Mouse (Mus musculus) CD4-positive, CD25-positive, alpha-beta regulatory T cell, adult 2 months (primary cell): ENCODE measurements around the gene Mmp19.

Experiments used
- DNase-seq: peaks from one replicate; pipeline ENCODE4 v3.0.0-alpha.2; 2012; ENCODE audit warnings: low read depth, low spot score

Mmp19 gene

DNA sequence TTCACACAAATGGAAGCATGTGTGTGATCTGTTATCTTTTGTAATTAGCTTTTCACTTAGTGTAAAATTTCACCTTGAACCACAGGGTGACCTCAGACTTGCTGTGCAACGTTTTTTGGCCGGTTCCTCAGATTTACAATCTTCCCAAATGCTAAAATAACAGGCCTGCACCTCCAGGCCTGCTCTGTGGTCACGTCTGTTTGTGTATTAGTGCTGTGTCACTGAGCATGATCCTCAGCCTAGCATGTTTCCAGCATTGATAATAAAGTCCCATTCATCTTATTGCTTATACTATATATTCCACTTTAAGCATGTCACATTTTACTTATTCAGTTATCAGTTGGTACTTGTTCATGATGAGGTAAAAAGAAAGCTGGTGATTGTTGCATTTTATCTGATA is 59.6 kb downstream of the Mmp19 start:
- DNase-seq = no peak
